Mouse (Mus musculus): Measurements from ENCODE around the gene Cdh4.

The Cdh4 gene

DNA sequence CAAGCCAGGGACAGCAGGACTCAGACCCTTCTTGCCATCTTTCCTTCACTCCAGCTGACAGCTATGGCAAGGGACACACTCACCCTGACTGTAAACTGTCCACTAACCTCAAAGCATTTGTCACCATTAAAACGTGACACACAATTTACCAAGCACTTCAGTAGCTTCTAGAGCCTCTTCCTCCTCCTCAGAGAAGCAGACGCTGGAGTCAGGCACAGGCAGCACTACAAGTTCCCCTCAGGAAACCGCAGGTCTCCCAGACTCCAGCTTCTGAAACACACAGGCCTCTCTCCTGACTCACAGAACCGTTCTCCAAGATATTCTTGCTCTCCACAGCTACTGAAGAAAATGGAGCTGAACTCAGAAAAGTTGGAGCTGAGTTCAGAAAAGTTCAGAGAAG lies 494.9 kb downstream of the Cdh4 start:
- no peak for DNase-seq (ENCODE audit: low read depth, low spot score)

DNA sequence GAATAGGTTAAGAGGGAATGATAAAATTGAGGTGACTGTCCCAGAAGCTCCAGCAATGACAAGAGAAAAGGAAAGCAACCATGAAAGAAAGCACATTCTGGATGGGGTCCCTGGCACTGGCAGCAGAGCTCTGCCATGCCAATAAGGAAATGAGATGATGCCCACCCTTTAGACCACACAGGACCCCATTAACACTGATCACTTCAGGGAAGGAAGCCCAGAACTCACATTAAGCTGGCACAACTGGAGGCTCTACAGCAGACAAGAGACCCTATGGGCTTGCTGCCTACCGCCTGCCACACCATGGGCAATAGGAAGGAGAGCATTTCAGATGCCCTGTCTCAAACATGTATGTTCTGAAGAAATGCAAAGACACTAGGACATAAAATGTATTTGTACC lies 499.5 kb downstream of the Cdh4 start:
- no peak for DNase-seq (ENCODE audit: low read depth, low spot score)

DNA sequence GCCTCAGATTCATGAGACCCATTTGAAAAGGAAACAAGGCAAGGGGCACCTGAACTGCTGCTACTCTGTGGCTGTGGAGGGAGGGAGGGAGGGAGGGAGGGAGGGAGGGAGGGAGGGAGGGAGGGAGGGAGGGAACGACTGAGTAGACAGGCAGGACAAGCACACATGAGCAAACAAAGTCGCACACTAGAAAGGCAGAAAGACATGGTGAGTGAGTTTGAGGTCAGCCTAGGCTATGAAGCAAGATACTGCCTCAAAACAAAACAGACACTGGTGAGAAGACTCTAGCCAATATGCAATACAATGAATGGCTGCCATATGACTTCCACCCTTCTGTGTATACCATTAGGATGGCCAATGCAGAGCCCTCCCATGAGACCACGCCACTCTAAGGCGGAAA lies 502.8 kb downstream of the Cdh4 start:
- DNase-seq (ENCODE audit: low read depth, low spot score): no peak

DNA sequence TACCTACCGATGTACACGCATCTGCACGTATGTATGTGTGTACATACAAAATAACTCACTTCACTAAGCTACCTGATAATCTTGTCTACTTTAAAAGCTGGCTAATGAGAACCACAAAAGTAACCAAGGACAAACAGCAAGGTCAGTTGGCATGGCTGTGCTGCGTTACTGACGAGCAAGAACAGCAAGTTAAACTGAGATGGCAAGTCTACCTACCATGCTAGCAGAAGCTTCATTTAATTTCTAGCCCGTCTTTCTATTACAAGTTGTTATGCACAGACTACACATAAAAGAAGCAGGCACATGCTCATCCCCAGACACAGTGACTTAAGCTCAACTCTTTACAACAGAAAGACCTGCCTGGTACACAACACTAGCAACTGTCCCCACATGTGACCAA lies 504.3 kb downstream of the Cdh4 start:
- no peak for DNase-seq (ENCODE audit: low read depth, low spot score)

DNA sequence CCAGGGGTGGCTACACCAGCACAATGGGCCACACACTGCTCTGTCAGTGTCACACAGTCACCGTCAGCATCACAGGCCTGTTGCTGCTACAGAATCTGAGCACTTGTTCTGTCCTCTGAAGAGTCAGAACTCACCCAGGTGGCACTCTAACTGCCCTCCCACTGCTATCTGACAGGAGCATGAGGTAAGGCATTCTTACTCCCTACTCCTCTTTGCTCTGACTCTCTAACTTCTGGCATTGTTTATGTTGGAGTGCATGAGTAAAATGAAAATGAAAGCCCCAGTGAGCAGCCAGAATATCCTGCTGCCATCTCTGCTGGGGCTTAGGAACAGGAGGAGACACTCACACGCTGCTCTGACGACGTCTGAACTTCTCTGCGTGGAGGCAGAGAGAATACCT lies 505.4 kb downstream of the Cdh4 start:
- DNase-seq (ENCODE audit: low read depth, low spot score): no peak

DNA sequence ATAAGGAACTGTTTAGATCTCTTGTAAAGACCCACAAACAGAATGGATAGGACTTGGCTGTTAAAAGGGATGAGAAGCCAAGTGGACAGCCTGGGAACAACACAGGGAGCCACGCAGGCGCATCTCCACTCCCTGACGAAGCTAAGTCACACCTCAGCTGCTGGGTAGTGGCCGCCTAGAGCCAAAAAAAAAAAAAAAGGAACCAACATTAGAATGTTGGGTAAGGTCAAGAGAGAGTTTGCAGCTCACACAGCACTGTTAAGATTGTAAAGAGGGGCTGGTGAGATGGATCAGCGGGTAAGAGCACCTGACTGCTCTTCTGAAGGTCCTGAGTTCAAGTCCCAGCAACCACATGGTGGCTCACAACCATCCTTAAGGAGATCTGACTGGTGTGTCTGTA lies 506.6 kb downstream of the Cdh4 start:
- no peak for DNase-seq (ENCODE audit: low read depth, low spot score)

Measured in c-Kit-negative CD71-positive TER-119-positive erythroid progenitor cells, embryonic 14.5 days (primary cell).